Mouse (Mus musculus) E14TG2a.4 (cell line): ENCODE measurements around the gene Kbtbd3.

Source experiments
- H3K27me3 ChIP-seq: 2 replicates; pipeline ENCODE4 v1.6.1; 2014; ENCODE audit warnings: low read length, control low read depth; ENCODE audit not compliant: insufficient read depth
- H3K36me3 ChIP-seq: 2 replicates; pipeline ENCODE4 v1.6.1; 2014; ENCODE audit warnings: low read length, control low read depth; ENCODE audit not compliant: insufficient read depth
- H3K4me1 ChIP-seq: replicated peaks from 2 replicates; pipeline ENCODE4 v1.6.1; 2014; ENCODE audit warnings: low read depth, low read length, control low read depth
- H3K4me3 ChIP-seq: replicated peaks from 2 replicates; pipeline ENCODE4 v1.5.1; 2014; ENCODE audit warnings: mild to moderate bottlenecking, low read length
- H3K9me3 ChIP-seq: 2 replicates; pipeline ENCODE4 v1.6.1; 2014; ENCODE audit warnings: low read length, control low read depth
- CTCF ChIP-seq: conservative IDR thresholded peaks from 2 replicates; pipeline ENCODE4 v1.5.1; 2014; ENCODE audit warnings: low read length
- NANOG ChIP-seq: IDR thresholded peaks from 2 replicates; pipeline ENCODE4 v1.6.1; 2014; ENCODE audit warnings: borderline replicate concordance, low read length, mixed read lengths
- POU5F1 ChIP-seq: IDR thresholded peaks from 2 replicates; pipeline ENCODE4 v1.6.1; 2014; ENCODE audit warnings: low read length, borderline replicate concordance

Kbtbd3 gene

GRCm38 (mm10) chr9:4309351-4310085 is at the start of gene Kbtbd3, which contains the start of gene Aasdhppt:
Kbtbd3 (plus strand) TSS chr9:4309833.
Aasdhppt (minus strand) TSS chr9:4309471.
- TF ChIP-seq POU5F1 (no peak), NANOG (no peak)
- H3K4me1 ChIP-seq: peaks cover 30% of the 10 kb centered on the region
- peak within 1 kb of the TSS; percentile 94 for H3K4me3 ChIP-seq
- H3K36me3 ChIP-seq: peaks cover 27% of the 10 kb centered on the region
- H3K9me3 ChIP-seq: no peaks in the 10 kb centered on the region
- H3K27me3 ChIP-seq: no peaks in the 10 kb centered on the region

DNA sequence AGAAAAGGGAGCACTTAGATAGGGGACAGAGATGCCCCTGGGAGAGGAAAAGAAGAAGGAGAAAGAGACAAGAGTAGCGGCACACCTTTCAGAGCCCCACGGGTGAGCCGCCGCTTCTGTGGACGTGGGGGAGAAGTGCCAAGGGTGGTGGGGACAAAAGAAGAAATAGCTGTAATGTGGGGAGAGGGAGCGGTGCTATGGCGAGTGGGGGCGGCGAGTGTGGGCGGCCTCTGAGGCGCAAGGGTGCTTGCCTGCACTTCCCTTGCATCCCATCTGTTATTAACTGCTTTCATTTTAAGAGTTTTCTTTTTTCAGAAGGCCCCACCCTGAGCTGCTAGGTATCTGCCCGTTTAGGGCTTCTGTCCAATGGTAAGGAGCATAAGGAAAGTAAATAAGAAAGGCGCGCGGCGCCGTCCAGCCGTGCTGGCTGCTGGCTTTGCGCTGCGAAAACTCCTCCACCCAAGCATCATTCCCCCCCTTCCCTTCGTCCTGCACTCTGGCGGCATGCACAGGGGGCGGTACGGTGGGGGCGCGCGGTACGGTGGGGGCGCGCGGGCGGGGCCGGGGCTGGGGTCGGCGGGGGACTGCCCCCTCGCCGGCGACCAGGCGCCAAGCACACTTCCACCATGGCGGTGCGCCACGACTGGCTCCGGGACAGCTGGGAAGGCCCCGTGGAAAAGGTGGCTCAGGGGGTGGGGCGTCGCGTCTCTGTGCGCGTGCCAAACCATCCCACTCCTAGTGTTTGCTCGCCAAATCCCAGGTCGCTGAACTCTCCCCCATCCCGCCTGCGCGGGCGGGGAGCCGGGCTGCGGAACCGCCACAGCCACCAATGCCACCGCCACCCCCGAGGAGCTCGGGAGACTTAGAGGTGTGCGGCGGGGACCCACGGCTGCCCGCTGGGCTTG is 49.5 kb upstream of the Kbtbd3 start:
- H3K27me3 ChIP-seq: no peaks in the 10 kb centered on the region
- H3K36me3 ChIP-seq: no peaks in the 10 kb centered on the region
- no peak for TF ChIP-seq POU5F1
- no peak for TF ChIP-seq CTCF
- TF ChIP-seq NANOG: no peak
- peak overlapping the region; percentile 78 for H3K4me3 ChIP-seq
- no peaks in the 10 kb centered on the region for H3K4me1 ChIP-seq
- peaks cover 48% of the 10 kb centered on the region for H3K9me3 ChIP-seq

- no peaks in the 10 kb centered on the region for H3K27me3 ChIP-seq
- TF ChIP-seq POU5F1 (no peak), CTCF (no peak), NANOG (no peak)
- peak overlapping the region; percentile 78 for H3K4me3 ChIP-seq
- no peaks in the 10 kb centered on the region for H3K4me1 ChIP-seq
- peaks cover 51% of the 10 kb centered on the region for H3K9me3 ChIP-seq
- no peaks in the 10 kb centered on the region for H3K36me3 ChIP-seq
Measured at GRCm38 (mm10) chr9:4260746-4261090, 48.9 kb upstream of the Kbtbd3 start.

DNA sequence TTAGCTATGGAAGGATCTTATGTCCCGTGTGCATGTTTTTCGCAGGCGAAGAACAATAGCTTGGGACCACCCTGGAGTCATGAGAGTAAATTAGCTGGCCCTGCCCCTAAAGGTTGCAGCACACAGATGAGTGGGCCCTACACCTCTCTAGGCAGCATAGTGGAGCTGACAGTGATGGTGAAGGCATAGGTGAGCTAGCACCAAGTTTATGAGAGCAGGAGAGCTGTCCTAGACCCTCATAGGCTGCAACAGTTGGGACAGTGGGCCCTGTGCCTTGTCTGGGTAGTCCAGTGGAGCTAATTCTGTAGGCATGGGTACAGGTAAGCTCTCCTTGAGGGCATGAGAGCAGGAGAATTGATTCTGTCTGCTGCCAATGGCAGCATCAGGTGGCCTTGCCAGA is 42.8 kb upstream of the Kbtbd3 start:
- no peak overlapping the region for H3K4me3 ChIP-seq
- no peaks in the 10 kb centered on the region for H3K4me1 ChIP-seq
- peaks cover 33% of the 10 kb centered on the region for H3K9me3 ChIP-seq
- no peaks in the 10 kb centered on the region for H3K27me3 ChIP-seq
- peaks cover 7% of the 10 kb centered on the region for H3K36me3 ChIP-seq
- no peak for TF ChIP-seq NANOG
- TF ChIP-seq CTCF: no peak
- no peak for TF ChIP-seq POU5F1

DNA sequence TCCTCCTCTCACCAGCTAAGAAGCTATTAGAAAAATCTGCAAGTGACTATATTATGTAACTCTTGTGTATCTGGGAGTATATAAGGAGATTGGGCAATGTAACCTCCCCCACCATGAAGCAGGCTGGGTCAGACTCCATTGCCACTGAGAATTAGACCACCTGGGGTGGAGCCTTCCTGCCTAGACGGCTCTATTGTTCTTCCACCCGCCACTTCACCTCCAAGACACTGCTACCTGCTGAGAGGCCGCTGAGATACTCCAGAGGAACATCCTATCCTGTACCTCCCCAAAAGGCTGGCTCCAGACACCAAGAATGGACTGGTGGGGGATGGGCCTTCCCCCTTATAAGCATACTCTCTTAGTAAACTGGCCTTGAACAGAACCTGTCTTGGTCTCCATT is 25.8 kb upstream of the Kbtbd3 start:
- H3K9me3 ChIP-seq: 0 out of 2 replicates have a peak, but pooled peaks cover 9% of the 10 kb centered on the region
- no peaks in the 10 kb centered on the region for H3K27me3 ChIP-seq
- peaks cover 31% of the 10 kb centered on the region for H3K4me1 ChIP-seq
- TF ChIP-seq NANOG: peak; percentile 89
- no peak for TF ChIP-seq CTCF
- H3K4me3 ChIP-seq: peak overlapping the region; percentile 46; the same call in 1 of the 2 replicates
- peaks cover 25% of the 10 kb centered on the region for H3K36me3 ChIP-seq

DNA sequence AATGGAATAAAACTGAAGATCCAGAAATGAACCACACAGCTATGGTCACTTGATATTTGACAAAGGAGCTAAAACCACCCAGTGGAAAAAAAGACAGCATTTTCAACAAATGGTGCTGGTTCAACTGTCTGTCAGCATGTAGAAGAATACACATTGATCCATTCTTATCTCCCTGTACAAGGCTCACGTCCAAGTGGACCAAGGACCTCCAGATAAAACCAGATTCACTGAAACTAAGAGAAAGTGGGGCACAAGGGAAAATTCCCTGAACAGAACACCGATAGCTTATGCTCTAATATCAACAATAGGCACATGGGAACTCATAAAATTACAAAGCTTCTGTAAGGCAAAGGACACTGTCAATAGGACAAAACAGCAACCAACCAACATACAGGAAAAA is 9.2 kb upstream of the Kbtbd3 start:
- TF ChIP-seq NANOG (no peak), CTCF (no peak), POU5F1 (no peak)

DNA sequence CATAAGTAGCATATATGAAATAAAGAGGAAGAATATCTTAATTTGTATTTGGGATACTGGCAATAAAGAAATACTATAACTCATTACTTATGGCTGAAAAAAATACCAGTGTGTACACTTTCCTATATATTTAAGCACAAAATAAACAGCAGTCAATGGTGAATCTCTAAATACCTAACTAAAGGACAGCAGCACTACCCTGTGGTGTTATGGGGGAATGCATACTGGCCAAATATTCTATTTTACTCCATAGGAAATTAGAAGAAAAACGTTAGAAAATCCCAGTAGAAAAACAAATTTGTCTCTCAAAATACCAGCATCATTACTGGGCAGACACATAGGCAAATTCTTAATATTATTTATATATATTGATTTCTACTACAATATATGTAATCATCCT is 4.8 kb upstream of the Kbtbd3 start:
- Histone ChIP-seq H3K4me3 (no peak overlapping the region), H3K36me3 (peaks cover 64% of the 10 kb centered on the region), H3K27me3 (no peaks in the 10 kb centered on the region), H3K9me3 (no peaks in the 10 kb centered on the region), H3K4me1 (peaks cover 27% of the 10 kb centered on the region)
- TF ChIP-seq CTCF (peak; percentile 37), NANOG (no peak), POU5F1 (no peak)

More for the DNA sequence above, 9.2 kb upstream of the Kbtbd3 start:
- no peak overlapping the region for H3K4me3 ChIP-seq
- H3K27me3 ChIP-seq: no peaks in the 10 kb centered on the region
- no peaks in the 10 kb centered on the region for H3K9me3 ChIP-seq
- H3K36me3 ChIP-seq: peaks cover 71% of the 10 kb centered on the region
- H3K4me1 ChIP-seq: peaks cover 11% of the 10 kb centered on the region

DNA sequence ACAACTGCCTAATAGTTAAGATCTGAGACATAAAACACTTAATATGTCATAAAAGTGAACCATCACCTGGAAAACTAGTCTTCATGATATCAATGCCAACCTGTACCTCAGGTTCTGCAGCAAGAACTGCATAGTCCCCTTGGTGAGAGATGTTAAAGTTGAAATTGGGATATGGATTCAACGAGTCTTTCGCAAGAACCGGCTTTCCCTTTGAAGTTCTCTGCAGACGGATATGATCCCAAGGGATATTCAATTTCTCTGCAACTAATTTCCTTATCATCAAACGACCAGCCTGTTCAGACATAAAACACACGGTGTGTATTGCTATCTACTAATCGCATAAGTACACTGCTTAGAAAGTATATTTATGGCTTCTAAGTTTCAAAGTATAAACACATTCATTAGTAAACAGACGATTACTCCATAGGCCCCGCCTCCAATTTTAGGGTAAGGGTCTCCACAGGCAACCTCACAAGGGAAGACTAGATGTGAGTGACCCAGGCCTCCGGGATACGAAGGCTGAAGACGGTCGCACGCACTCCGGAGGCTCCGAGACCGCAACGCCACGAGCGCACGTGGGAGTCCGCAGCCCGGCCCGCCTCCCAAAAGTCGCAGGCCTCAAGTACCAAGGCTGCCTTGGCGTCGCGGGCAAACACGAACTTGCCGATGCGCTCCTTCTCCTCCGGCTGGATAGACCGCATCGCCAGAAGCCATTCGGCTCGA is 844 bp upstream of the Kbtbd3 start:
- no peak for TF ChIP-seq NANOG
- no peak for TF ChIP-seq CTCF
- TF ChIP-seq POU5F1: no peak
- no peaks in the 10 kb centered on the region for H3K27me3 ChIP-seq

More for the DNA sequence above, 844 bp upstream of the Kbtbd3 start:
- H3K36me3 ChIP-seq: peaks cover 34% of the 10 kb centered on the region
- peaks cover 35% of the 10 kb centered on the region for H3K4me1 ChIP-seq
- no peaks in the 10 kb centered on the region for H3K9me3 ChIP-seq
- H3K4me3 ChIP-seq: peak overlapping the region; percentile 94
